Mouse (Mus musculus): ENCODE measurements at regions not wholly inside any gene's neighbourhood (a gene's known extent, or its start where the extent isn't known, plus 50 kb on each side); places are given as distances from the start of the nearest gene placed in this dataset.

DNA sequence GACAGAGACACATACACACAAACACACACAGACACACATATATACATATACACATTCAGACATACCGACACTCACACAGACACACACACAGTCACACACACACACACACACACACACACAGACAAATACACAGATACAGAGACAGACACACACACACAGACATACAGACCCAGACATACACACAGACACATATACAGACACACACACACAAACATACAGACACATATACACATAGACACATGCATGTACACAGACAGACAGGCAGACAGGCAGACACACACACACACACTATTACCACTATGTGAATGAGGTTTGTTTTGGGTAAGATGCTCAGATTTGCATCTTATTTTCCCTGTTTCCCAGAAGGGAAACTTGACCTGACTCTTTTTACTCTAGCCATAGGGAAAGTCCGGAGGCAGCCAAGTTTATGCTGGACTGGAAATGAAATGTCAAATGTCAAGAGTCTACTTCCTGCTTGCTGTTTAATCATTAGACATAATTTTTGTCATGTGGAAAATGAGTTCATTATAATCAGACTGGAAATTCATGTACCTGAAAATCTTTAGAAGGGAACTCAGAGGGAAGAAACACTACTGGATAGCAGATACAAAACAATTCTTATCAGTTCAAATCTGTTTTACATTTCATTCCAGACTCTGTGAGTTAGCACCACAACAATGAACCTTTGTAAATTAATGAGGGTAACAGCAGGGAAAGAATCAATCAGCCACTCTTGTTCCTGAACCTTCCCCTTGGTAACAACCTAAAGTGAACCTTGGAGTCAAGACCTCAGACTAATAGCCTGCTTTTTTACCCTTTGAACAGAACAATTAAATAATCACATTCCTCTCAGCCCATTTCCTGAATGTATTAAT is 651.1 kb downstream of the Gsdmc2 start:
- no peak for DNase-seq (ENCODE audit: low spot score in 2 of 2)

GRCm38 (mm10) chr15:63191731-63192130 is 653.2 kb downstream of the Gsdmc2 start:
- no peak for DNase-seq (ENCODE audit: low spot score in 2 of 2)

GRCm38 (mm10) chr15:63190086-63190485 is 654.9 kb downstream of the Gsdmc2 start:
- DNase-seq (ENCODE audit: low spot score in 2 of 2) = no peak

- DNase-seq (ENCODE audit: low spot score in 2 of 2) = no peak
Observed at GRCm38 (mm10) chr15:63171003-63171402, 674.0 kb downstream of the Gsdmc2 start.

- DNase-seq (ENCODE audit: low spot score in 2 of 2) = no peak
Observed at GRCm38 (mm10) chr15:63170171-63170570, 674.8 kb downstream of the Gsdmc2 start.

DNA sequence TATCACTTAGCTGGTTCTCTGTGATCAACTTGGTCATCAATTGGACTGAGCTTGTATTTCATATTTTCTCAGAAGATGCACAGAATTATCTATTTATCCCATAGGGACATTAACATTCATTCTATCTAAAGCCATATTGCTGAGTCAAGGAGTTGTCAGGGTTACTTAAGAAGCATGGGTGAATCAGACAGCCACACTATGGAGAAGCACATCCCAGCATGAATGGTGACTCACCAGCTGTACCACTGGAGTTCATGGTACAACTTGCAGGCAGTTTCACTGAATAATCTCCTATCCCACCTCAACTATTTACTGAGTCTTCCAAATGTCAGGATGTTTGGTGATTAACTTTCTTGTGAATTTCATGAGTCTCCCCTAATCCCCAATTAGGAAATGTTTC is 678.6 kb downstream of the Gsdmc2 start:
- no peak for DNase-seq (ENCODE audit: low spot score in 2 of 2)

- DNase-seq (ENCODE audit: low spot score in 2 of 2) = no peak
Observed at GRCm38 (mm10) chr15:63163550-63164279, 681.3 kb downstream of the Gsdmc2 start.

DNA sequence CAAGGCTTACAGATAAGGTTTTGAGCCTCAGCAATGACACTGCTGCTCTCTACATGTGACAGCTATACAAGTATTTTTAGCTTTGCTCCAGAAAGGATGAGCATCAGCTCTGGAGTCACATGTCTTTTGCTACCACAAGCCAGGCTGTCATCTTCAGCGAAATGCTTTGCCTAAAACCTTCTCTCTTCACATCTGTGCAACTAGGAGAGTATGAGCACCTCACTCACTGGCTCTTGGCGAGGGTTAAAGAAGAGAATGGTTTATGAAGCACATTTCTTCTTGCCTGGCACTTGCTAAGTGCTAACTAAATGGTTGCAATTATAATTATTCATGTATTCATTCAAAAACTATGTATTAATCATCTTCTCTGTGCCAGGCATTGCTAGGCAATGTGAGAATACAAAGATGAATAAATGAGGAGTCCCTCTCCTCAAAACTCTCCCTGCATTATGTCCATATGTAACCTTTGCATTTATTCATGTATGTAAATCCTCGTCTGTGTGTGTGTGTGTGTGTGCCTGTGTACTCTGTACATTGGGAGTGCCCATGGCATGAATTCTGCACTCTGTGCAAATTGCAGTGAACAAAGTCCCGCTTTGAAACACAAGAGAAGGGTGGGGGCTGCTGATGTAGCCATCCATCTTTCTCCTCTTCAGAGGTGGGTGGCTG is 682.0 kb downstream of the Gsdmc2 start:
- DNase-seq (ENCODE audit: low spot score in 2 of 2) = peak; percentile 4 to 34

- DNase-seq (ENCODE audit: low spot score in 2 of 2) = no peak
Observed at GRCm38 (mm10) chr15:63123123-63123688, 721.8 kb downstream of the Gsdmc2 start.

GRCm38 (mm10) chr15:63112918-63113317 is 732.1 kb downstream of the Gsdmc2 start:
- no peak for DNase-seq (ENCODE audit: low spot score in 2 of 2)

DNA sequence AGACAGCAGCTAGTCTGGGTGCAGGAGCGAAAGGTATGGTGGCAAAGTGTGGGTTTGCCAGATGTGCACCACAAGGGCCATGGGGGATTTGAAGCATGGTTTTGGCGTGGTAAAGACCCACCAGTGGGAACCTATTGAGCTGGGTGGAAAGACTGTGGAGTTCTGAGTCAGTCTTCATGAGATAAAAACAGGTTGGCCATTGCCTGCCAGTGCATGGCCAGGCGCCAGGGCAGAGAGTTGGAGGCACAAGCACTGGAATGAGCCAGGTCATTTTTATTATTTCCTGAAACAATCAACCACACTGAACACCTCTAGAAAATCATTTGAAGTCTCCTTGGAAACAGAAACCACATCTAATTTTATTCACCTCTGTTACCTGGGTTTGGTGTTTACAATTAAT is 744.9 kb downstream of the Gsdmc2 start:
- DNase-seq (ENCODE audit: low spot score in 2 of 2) = no peak

GRCm38 (mm10) chr15:63081972-63082371 is 763.0 kb downstream of the Gsdmc2 start:
- peak; percentile 14 for DNase-seq (ENCODE audit: low spot score in 2 of 2)

DNA sequence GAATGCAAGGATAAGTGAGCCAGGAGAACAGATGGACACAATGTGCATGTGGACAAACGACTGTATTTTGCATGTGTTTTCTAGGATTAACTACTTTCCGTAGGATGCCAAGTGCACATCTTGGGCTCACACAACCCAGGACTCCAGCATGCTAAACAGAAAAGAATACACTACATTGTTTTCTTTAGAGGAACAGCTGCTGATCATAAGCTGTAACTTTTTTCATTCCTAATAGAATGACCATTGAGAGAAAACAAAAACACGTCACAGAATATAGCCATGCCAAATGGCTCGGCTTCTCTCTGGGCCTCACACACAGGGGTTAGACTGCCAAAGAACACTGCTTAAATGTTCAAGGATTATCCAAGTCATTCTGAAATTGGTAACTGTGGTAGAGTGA is 765.2 kb downstream of the Gsdmc2 start:
- DNase-seq (ENCODE audit: low spot score in 2 of 2) = no peak

- no peak for DNase-seq (ENCODE audit: low spot score in 2 of 2)
Observed at GRCm38 (mm10) chr15:63071921-63072320, 773.1 kb downstream of the Gsdmc2 start.

GRCm38 (mm10) chr15:63067126-63067525 is 777.9 kb downstream of the Gsdmc2 start:
- DNase-seq (ENCODE audit: low spot score in 2 of 2) = no peak

DNA sequence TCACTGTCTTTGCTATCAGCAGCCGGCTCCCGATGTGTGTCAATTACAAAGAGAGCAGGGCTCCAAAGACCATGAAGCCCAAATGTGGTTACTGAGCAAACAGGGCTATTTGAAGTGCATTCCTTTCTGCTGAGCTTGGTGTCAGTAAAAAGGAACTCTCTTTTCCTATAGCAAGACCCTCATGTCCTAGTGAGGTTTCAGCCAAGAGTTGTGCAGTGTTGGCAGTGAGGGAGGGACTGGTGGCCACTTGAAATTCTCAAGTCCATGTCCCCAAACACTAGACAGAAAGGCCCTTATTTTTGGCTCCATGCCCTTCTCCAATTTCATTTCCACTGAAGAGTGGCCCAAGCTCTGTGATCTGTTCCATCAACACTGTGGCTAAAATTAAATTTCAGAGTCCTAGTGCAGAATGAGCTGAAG is 778.9 kb downstream of the Gsdmc2 start:
- DNase-seq (ENCODE audit: low spot score in 2 of 2) = no peak

- no peak for DNase-seq (ENCODE audit: low spot score in 2 of 2)
Observed at GRCm38 (mm10) chr15:63061891-63062290, 783.1 kb downstream of the Gsdmc2 start.

- DNase-seq (ENCODE audit: low spot score in 2 of 2) = no peak
Observed at GRCm38 (mm10) chr15:63060826-63061225, 784.2 kb downstream of the Gsdmc2 start.

DNA sequence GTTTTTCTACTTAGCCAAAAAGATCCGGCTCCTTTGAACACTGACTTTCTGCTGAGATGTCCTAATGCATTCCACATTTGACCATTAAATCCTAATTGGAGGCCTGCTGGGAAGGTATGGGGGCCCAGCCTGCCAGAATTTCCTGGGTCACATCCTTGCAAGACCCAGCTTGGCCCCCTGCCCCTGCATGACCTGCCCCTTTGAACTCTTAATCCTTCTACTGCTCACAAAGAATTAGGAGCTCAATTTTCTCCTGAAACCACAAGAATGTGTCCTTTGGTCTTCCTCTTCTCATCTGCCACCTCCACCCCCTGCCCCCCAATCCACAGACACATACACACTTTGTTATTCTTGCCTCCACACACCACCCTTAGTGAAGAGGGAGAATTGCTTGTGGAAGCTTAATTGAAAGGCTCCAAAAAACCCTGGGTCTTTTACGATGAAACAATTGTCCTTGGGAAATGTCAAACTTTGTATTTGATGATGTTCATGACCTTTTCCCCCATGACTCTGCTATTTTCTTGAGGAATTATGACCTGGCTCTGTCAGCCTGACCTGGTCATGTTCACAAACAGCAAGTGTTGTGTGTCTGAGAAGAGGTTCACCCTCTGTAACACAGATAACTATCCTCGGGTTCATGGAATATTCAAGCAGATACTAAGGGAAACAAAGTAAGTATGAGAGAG is 792.3 kb downstream of the Gsdmc2 start:
- no peak for DNase-seq (ENCODE audit: low spot score in 2 of 2)

DNA sequence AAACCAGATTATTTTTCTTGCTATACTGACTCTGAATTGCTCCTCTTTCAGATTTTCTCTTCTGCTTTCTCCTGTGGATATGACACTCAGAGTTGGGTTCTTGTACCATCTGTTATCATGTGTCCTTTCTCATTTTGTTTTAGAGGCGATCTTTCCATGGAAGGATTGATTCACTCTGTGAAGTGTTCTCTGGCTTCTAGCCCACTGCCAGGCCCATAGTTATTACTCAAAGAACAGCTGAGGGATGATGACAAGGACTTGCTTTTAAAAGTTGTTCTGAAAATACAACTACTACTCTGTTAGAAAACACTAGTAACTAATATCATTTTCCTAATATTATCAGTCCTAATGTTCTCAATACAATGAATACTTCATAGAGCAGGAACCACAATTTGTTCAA is 794.9 kb downstream of the Gsdmc2 start:
- DNase-seq (ENCODE audit: low spot score in 2 of 2) = no peak

- no peak for DNase-seq (ENCODE audit: low spot score in 2 of 2)
Observed at GRCm38 (mm10) chr15:63042367-63042766, 802.6 kb downstream of the Gsdmc2 start.

Measured in right cerebral cortex, postnatal 36 days (tissue).